Mouse (Mus musculus) lung, adult 2 months (tissue): ENCODE data around the gene Epb41l1.

Experiments
- CTCF ChIP-seq: fragments of 200-500 bp; IDR thresholded peaks from 2 replicates; pipeline ENCODE4 v1.5.1; 2011; ENCODE audit warnings: mild to moderate bottlenecking, low read length, control low read depth; ENCODE audit not compliant: insufficient read depth
- POLR2A ChIP-seq: fragments of 200-500 bp; IDR thresholded peaks from 2 replicates; pipeline ENCODE4 v1.6.1; 2011; ENCODE audit warnings: low read depth, mild to moderate bottlenecking, control low read depth, low read length, borderline replicate concordance; ENCODE audit errors: extremely low read depth

DNA sequence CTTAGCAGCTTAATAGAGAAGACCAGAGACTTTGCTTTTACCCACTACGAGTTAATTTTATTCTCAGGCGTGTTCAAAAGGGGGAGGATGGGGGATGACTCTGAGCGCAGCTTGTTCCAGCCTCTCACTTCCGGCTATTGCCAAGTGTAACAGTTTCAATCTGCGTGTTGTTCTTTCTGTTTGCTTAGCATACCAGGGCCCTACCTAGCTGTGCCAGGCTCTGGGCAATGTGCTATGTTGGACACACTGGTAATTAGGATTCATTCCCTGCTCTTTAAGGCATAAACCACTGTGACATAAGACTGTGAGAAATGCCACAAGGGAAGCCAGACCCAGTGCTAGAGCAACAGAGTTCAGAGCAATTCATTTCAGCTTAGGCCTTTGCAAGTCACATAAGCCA, 142.8 kb downstream of the Epb41l1 start:
- TF ChIP-seq CTCF (no peak), POLR2A (no peak)
